Mouse (Mus musculus) limb, embryonic 14.5 days (tissue): ENCODE measurements around the gene Slc30a10. TPM values are rescaled to one million over a fixed set of nuclear protein-coding genes. Genes with fewer than 3 reads are reported as not detected.

Source experiments
- ATAC-seq: fragments of 200-750 bp; cut with Nextera tagmentation; 2 replicates; pipeline ENCODE4 v1.8.0; 2017; ENCODE audit warnings: low read depth, moderate number of reproducible peaks, moderate TSS enrichment; ENCODE audit not compliant: low FRiP score
- DNase-seq: peaks from one replicate; pipeline ENCODE4 v3.0.0-alpha.2; 2015; ENCODE audit warnings: low spot score
- H3K27ac ChIP-seq: fragments of 300-500 bp; sonication (generic); replicated peaks from 2 replicates; pipeline ENCODE4 v1.5.1; 2014; ENCODE audit warnings: low read depth, mild to moderate bottlenecking, low read length, moderate library complexity, mixed read lengths
- H3K27me3 ChIP-seq: fragments of 300-500 bp; sonication (generic); 2 replicates; pipeline ENCODE4 v1.6.1; 2014; ENCODE audit warnings: low read length, mixed read lengths; ENCODE audit not compliant: control insufficient read depth, insufficient read depth
- H3K36me3 ChIP-seq: fragments of 300-500 bp; sonication (generic); 2 replicates; pipeline ENCODE4 v1.6.1; 2014; ENCODE audit warnings: mild to moderate bottlenecking, low read length, moderate library complexity, mixed read lengths; ENCODE audit not compliant: control insufficient read depth, insufficient read depth
- H3K4me1 ChIP-seq: fragments of 300-500 bp; sonication (generic); 2 replicates; pipeline ENCODE4 v1.6.1; 2014; ENCODE audit warnings: antibody characterized with exemption, low read length, mixed read lengths; ENCODE audit not compliant: control insufficient read depth, insufficient read depth
- H3K4me2 ChIP-seq: fragments of 300-500 bp; sonication (generic); replicated peaks from 2 replicates; pipeline ENCODE4 v1.6.1; 2014; ENCODE audit warnings: low read depth, mild to moderate bottlenecking, low read length, moderate library complexity; ENCODE audit not compliant: severe bottlenecking
- H3K4me3 ChIP-seq: fragments of 300-500 bp; sonication (generic); replicated peaks from 2 replicates; pipeline ENCODE4 v1.5.1; 2014; ENCODE audit warnings: low read length
- H3K9ac ChIP-seq: fragments of 300-500 bp; sonication (generic); 2 replicates; pipeline ENCODE4 v1.6.1; 2014; ENCODE audit warnings: mild to moderate bottlenecking, low read depth, low read length, moderate library complexity; ENCODE audit not compliant: severe bottlenecking
- H3K9me3 ChIP-seq: fragments of 300-500 bp; sonication (generic); 2 replicates; pipeline ENCODE4 v1.6.1; 2016; ENCODE audit warnings: low read length; ENCODE audit not compliant: control insufficient read depth
- POLR2A ChIP-seq: fragments of 200-500 bp; IDR thresholded peaks from 2 replicates; pipeline ENCODE4 v1.8.0; 2012; ENCODE audit warnings: inconsistent platforms, mild to moderate bottlenecking, moderate library complexity, borderline replicate concordance; ENCODE audit not compliant: insufficient read depth, insufficient read length; ENCODE audit errors: extremely low read depth
- WGBS: fragments of 180-500 bp; shearing (Covaris S2); extraction: QIAGEN DNeasy Blood & Tissue Kit; methylation state at CpG from one replicate; pipeline ENCODE4 v1.1.7; 2014; 5-methylcytosine and 5-hydroxymethylcytosine counted together
- polyA plus RNA-seq, 2 experiments: library from polyadenylated mRNA; depleted of rRNA in 1 of 2; stranded (reverse) in 1 of 2; unstranded in 1 of 2; fragments of >200 nt; fragmentation: Nextera tagmentation in 1 of 2; extraction: Ambion mirVana in 1 of 2; gene quantifications; 2 replicates each; pipeline versions ENCODE4 v1.2.1 to v1.2.3; 2012 to 2014

The Slc30a10 gene
- polyA plus RNA-seq, 2 experiments = 0.26 to 0.74 TPM

GRCm38 (mm10) chr1:185451495-185451894 is 3.2 kb upstream of the Slc30a10 start:
- H3K4me2 ChIP-seq = no peak overlapping the region
- TF ChIP-seq POLR2A = no peak
- 84% methylated on average over 3 of the region's 3 CpGs for WGBS
- H3K9me3 ChIP-seq = no peaks in the 10 kb centered on the region
- ATAC-seq (no peak), DNase-seq (no peak)
- no peak overlapping the region for H3K9ac ChIP-seq
- H3K36me3 ChIP-seq = no peaks in the 10 kb centered on the region
- H3K27me3 ChIP-seq = peaks cover 27% of the 10 kb centered on the region
- H3K4me3 ChIP-seq = no peak overlapping the region
- peaks cover 4% of the 10 kb centered on the region; the same call in 1 of the 2 replicates for H3K4me1 ChIP-seq
- no peak overlapping the region for H3K27ac ChIP-seq

- H3K4me3 ChIP-seq = no peak overlapping the region
- peaks cover 31% of the 10 kb centered on the region for H3K27me3 ChIP-seq
- no peak overlapping the region for H3K4me2 ChIP-seq
- no peak for DNase-seq
- no peak for ATAC-seq
- TF ChIP-seq POLR2A = no peak
- H3K36me3 ChIP-seq = no peaks in the 10 kb centered on the region
- H3K4me1 ChIP-seq = peaks cover 4% of the 10 kb centered on the region; the same call in 1 of the 2 replicates
- H3K9ac ChIP-seq = no peak overlapping the region
- no peak overlapping the region for H3K27ac ChIP-seq
- WGBS = 77% methylated on average over 6 of the region's 6 CpGs
- H3K9me3 ChIP-seq = no peaks in the 10 kb centered on the region
Observed at GRCm38 (mm10) chr1:185452461-185452860, 2.2 kb upstream of the Slc30a10 start.

- peak overlapping the region; percentile 53 for H3K4me3 ChIP-seq
- no peaks in the 10 kb centered on the region for H3K9me3 ChIP-seq
- peaks cover 31% of the 10 kb centered on the region for H3K27me3 ChIP-seq
- no peaks in the 10 kb centered on the region for H3K36me3 ChIP-seq
- no peak overlapping the region for H3K9ac ChIP-seq
- no peak for ATAC-seq
- no peak overlapping the region for H3K27ac ChIP-seq
- no peak for DNase-seq
- H3K4me1 ChIP-seq = peaks cover 4% of the 10 kb centered on the region; the same call in 1 of the 2 replicates
- WGBS = 49% methylated on average over 4 of the region's 4 CpGs
- peak overlapping the region; percentile 99 for H3K4me2 ChIP-seq
- TF ChIP-seq POLR2A = no peak
Observed at GRCm38 (mm10) chr1:185454144-185454543, 504 bp upstream of the Slc30a10 start.

- Histone ChIP-seq H3K9me3 (no peaks in the 10 kb centered on the region), H3K36me3 (no peaks in the 10 kb centered on the region), H3K4me3 (peak overlapping the region; percentile 53), H3K27ac (no peak overlapping the region), H3K4me2 (peak overlapping the region; percentile 99), H3K9ac (peak overlapping the region; percentile 48), H3K27me3 (peaks cover 31% of the 10 kb centered on the region), H3K4me1 (peaks cover 4% of the 10 kb centered on the region; the same call in 1 of the 2 replicates)
- DNase-seq (no peak), ATAC-seq (peak; percentile 77)
- TF ChIP-seq POLR2A = no peak
- under 1% methylated on average over 53 of the region's 71 CpGs for WGBS
Observed at GRCm38 (mm10) chr1:185454955-185455701, 480 bp downstream of the Slc30a10 start.

- 80% methylated on average over 9 of the region's 9 CpGs for WGBS
- no peak for TF ChIP-seq POLR2A
- Histone ChIP-seq H3K36me3 (no peaks in the 10 kb centered on the region), H3K9me3 (no peaks in the 10 kb centered on the region), H3K27me3 (peaks cover 31% of the 10 kb centered on the region), H3K27ac (no peak overlapping the region), H3K4me1 (peaks cover 4% of the 10 kb centered on the region; the same call in 1 of the 2 replicates), H3K4me3 (no peak overlapping the region), H3K4me2 (no peak overlapping the region), H3K9ac (no peak overlapping the region)
- DNase-seq = no peak
- ATAC-seq = no peak
Observed at GRCm38 (mm10) chr1:185456327-185456726, 1.7 kb downstream of the Slc30a10 start.
